Mouse (Mus musculus) adipose tissue, adult 10 weeks (tissue): ENCODE data around the gene Osbpl7. TPM values are rescaled to one million over a fixed set of nuclear protein-coding genes. Genes with fewer than 3 reads are reported as not detected.

Experiments used
- polyA plus RNA-seq: library from polyadenylated mRNA; stranded (reverse); fragments of 350-450 nt; fragmentation: Illumina TruSeq; extraction: RNeasy Lipid Tissue Mini Kit (QIAGEN cat#74804); gene quantifications from one replicate; pipeline ENCODE4 v1.2.3, GENCODE M21; 2014; ENCODE audit warnings: low read depth, low replicate concordance

Osbpl7 gene
- polyA plus RNA-seq = 29.5 TPM

DNA sequence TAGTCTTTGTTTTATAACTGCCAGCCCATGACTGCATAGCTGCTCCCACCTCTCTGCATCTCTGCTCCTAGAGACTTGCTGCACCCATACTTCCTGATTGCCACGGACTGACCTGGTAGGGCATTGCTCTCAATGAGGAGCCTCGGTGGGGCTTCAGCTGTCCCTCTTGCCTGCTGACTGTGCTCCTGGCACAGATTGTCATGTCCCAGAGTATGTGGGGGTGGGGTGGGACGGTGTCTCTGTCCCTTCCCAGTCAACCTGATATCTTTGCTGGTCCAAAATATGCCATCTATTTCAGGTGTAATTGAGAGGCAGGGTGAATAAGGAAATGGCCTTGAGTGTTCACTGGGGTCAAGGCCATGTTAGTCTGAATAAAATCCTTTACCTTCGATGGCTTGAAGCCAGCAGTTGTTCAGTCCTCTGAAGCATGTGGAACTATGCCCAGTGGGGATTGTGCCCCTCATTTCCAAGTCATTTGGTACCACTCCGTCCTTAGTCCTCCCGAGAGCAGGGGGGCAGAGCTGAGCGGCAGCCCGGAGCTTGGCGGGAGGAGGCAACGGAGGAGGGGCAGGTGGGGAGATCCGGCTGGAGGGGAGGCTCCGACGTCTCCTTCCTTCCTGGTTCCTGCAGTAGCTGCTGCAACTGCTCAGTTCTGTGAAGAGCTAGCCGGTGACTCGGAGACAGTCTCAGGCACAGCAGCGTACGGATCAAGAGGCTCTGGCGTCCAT lies at the start of gene Osbpl7:
TSS of gene Osbpl7 (plus strand) at position 413 of the 728 bp plus-strand sequence.

DNA sequence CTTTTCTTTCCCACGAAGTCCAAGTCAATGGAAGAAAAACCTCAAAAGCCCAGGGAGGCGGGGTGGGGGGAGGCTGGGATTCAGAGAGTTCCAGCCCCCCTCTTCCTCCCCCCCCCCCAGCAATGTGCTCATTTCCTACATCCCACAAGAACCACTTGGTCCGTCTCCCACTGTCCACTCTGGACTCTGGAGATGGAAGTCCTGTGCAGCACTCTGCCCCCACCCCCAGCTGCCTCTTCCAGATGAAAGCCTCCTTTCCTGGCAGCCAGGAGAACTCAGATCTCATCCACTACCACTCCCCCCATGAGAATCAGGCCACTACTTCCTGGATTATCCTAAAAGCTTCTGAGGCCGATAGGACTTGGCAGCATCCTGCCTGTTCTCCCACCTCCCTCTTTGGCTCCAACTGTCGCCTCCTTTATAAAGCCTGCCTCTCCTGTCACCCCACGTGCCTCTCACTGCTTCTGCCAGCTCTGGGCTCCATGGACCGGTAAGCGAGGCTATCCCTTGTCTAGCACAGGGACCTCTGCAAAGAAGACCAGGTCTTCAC lies 37.2 kb upstream of the Osbpl7 start, which contains the start of gene Sp6:
TSS of gene Sp6 (plus strand) at position 274 of the 550 bp plus-strand sequence.

DNA sequence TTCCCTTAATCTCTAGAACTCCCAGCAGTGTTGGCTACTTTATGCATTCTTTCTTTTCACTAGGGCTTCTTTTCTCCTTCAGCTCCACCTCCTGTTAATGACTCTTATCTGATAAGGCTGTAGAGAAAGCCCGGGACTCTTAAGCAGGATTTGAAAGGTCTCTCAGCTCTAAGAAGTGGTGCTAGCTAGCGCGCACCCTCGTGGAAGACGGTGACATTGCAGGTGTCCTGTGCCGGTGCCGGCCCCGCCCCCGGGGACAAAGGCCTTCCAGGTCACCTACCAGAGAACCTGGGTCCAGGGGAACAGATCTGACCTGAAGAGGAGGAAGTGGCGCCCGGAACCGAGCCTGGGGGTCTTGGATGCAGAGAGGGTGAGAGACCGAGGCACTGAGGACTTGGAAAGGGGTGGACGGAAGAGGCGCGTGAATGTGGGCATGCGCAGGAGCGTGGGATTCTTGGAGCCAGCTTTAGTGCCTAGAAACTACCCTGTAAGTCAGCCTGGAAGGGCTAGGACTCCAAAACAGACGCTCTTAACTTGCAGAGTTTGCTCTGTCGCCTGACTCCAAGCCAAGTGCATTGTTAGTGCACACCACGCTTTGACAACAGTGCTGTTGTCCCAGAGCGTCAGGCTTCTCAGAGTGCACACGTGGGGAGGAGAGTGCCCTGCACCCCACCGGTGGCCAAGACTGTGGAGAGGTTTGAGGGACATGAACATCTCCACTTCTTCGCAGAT lies 20.6 kb upstream of the Osbpl7 start, which contains the start of gene Scrn2:
TSS of gene Scrn2 (plus strand) at position 253 of the 732 bp plus-strand sequence.

DNA sequence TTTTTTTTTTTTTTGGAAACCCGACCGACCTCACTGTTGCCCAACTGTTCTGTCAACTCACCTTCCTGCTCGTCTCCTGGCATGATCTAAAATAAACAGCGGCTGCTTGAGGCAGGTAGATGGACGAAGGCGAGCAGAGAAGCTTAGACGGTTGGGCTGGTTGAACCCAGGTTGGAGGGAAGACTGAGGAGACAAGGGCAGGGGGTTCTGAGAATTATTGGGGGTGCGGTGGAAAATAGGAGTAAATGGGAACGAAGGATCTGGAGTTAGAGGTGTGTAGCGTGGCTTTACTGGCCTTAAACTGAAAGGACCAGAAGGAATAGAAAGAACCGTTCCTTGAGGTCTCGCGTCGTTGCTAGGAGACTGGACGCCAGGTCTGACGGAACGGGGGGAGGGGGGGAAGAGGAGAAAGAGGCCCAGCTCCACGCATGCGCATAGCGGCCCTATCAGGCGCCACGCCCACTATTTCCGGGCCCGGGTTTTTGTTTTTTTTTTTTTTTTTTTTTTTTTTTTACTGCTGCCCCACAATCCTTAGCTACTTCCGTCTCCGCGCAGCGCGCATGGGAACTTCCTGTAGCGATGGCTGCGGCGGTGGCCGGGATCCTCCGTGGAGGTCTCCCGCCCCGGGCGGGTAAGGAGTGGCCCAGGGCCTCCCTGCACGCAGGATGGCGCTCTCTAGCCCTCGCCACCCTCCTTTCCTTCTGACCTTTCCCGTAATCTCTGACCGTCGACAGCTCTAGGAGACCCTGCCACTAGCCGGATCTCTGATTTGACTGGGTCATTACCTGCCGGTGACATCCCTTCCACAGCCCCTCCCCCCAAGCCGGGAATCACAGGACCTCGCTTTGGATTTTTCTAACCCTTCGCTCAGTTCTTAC lies 9.2 kb upstream of the Osbpl7 start, which contains the start of the genes Lrrc46 and Mrpl10:
TSS of gene Lrrc46 (minus strand) at position 386 of the 878 bp plus-strand sequence.
TSS of gene Mrpl10 (plus strand) at position 539 of the 878 bp plus-strand sequence.

DNA sequence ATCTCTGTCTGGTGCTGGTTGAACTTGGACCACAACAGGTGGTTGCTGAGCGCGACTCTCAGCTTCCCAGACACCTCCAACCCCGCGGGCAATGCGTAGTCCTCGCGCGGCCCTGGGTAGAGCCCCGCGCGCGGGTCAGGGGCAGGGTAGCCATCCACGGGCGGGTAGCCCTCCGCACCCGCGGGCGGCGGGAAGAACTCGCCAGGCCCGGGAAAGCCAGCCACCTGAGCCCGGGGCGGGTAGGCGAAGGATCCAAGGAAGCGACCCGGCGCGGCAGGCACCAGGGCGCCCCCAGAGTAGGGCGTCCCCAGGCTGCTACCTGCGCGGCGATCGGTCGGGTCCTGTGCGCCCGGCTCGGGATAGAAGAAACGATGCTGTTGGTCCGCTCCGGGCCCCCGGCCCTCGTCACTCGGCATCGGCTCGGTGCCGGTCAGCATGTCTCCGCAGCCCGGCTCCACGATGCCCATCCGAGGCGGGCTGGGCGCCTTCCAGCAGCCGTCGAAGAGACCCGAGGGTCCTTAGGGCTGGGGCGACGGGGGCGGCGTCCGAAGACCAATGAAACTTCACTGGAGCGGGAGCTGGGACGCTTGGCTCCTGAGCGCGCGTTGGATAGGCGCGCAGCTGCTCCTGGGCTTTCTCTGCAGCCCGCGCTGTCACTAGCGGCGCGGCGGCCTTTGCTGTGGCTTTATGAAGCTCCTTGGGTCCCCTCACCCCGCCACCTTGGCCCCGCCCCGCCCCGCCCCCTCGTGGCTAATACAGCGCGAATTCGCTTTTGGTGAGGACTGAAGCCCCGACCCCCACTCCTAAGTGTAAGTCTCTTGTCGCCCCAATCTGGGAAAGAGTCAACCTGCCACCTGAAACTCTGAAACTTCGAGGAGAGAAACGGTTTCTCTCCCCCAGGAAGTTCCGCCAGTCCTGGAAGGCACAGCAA lies 64.5 kb downstream of the Osbpl7 start, which contains the start of gene Tbx21:
TSS of gene Tbx21 (minus strand) at position 661 of the 931 bp plus-strand sequence.

Other genes starting within 250 kb of the Osbpl7 start
- 181 TPM for gene Nfe2l1, start 220.7 kb upstream of the Osbpl7 start, polyA plus RNA-seq
- 60.0 TPM for gene Copz2, start 200.8 kb upstream of the Osbpl7 start, polyA plus RNA-seq
- gene Cdk5rap3, start 134.1 kb upstream of the Osbpl7 start, polyA plus RNA-seq = 63.9 TPM
- gene Prr15l, start 122.5 kb upstream of the Osbpl7 start, polyA plus RNA-seq = 32.7 TPM
- 40.4 TPM for gene Pnpo, start 106.6 kb upstream of the Osbpl7 start, polyA plus RNA-seq
- gene Sp2, start 67.7 kb upstream of the Osbpl7 start, polyA plus RNA-seq = 16.7 TPM
- gene Sp6, start 37.2 kb upstream of the Osbpl7 start, polyA plus RNA-seq = 1.7 TPM
- 17.2 TPM for gene Scrn2, start 20.7 kb upstream of the Osbpl7 start, polyA plus RNA-seq
- gene Lrrc46, start 9.2 kb upstream of the Osbpl7 start, polyA plus RNA-seq = 21.4 TPM
- 52.3 TPM for gene Mrpl10, start 9.1 kb upstream of the Osbpl7 start, polyA plus RNA-seq
- gene Tbx21, start 64.7 kb downstream of the Osbpl7 start, polyA plus RNA-seq = 0.31 TPM
- 7.4 TPM for gene Tbkbp1, start 100.9 kb downstream of the Osbpl7 start, polyA plus RNA-seq
- gene Kpnb1, start 137.3 kb downstream of the Osbpl7 start, polyA plus RNA-seq = 70.9 TPM
- 42.9 TPM for gene Npepps, start 230.0 kb downstream of the Osbpl7 start, polyA plus RNA-seq